Mouse (Mus musculus) testis, adult 10 weeks (tissue): ENCODE measurements around the gene Bhmt2. TPM values are rescaled to one million over a fixed set of nuclear protein-coding genes. Genes with fewer than 3 reads are reported as not detected.

ENCODE experiments used
- polyA plus RNA-seq: library from polyadenylated mRNA; stranded (reverse); fragments of 350-450 nt; fragmentation: Illumina TruSeq; extraction: RNeasy Lipid Tissue Mini Kit (QIAGEN cat#74804); gene quantifications from one replicate; pipeline ENCODE4 v1.2.3, GENCODE M21; 2014; ENCODE audit warnings: low read depth, low replicate concordance

Bhmt2 gene
- 1.5 TPM for polyA plus RNA-seq

DNA sequence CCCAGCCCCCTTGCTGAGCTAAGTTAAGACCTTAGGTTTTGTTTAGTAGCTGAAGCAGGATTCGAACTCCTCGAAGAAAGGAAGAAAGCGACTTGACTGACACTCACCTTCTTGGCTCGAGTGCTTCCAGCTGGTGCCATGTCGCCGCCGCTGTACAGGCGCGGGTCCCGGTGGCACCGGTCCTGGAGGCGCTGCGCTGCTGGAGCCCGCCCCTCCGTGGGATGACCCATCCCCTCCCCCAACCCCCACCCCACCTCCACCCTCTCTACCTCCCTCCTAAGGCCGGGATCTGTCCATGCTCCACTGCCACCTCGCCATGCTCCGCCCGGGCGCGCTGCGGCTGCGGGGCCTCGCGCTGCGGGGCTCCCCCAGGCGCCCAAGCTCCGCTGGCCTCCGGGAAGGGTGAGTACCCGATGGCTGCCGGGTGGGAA is at the start of gene Bhmt2, which contains the start of gene Dmgdh:
TSS of gene Bhmt2 (minus strand) at position 172 of the 431 bp plus-strand sequence.
TSS of gene Dmgdh (plus strand) at position 303 of the 431 bp plus-strand sequence.

DNA sequence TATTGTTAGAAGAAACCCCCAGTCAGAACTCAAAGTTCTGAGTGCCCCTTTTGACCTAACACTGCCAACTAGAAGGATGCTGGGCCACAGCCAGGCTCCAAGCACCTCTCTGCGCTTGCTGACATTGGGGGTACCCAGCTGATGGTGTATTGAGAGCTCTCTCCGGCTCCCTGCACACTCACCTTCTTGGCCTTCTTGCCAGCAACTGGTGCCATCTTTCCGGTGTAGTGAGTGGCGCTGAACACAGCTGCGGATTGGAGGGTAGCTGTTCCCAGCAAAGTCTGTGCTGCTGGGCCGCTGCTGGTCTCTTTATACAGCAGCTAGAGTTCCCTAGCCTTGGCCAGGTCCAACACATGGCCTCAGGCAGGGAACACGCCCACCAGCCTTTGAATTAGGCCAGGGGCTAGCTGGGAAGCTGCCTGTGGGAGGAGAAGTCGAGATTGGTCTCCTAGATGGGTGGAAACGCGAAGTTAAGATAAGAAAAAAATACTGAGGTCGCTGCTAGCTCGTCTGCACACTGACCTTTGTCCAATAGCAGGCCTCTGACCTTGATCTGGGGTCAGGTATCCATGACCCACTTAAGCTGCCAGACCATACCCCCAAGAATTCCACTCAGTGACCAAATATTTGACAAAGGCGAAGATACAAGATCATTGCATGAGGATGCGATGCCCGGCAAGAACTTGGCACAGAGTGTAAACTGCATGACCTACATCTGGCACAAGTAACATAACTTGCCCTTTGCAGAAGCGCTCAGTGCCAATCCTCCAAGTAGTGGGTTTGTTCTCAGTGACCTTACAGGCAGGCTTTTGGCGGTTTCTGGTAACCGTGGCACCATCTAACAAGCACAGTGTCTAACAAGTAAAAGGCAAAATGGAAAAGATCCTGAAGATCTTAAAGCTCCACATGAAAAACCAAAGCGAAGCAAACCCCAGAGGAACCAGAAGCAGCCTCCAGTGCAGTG is 36.5 kb downstream of the Bhmt2 start, which contains the start of gene Bhmt:
TSS of gene Bhmt (minus strand) at position 680 of the 964 bp plus-strand sequence.

Other genes with a start within 250 kb of the Bhmt2 start
- gene Jmy, start 174.5 kb downstream of the Bhmt2 start, polyA plus RNA-seq: 23.8 TPM
- 121 TPM for gene Bhmt, start 36.3 kb downstream of the Bhmt2 start, polyA plus RNA-seq
- 0.36 TPM for gene Dmgdh, start 131 bp upstream of the Bhmt2 start, polyA plus RNA-seq
- 5.4 TPM for gene Arsb, start 97.3 kb upstream of the Bhmt2 start, polyA plus RNA-seq